In the genomic region with DNA sequence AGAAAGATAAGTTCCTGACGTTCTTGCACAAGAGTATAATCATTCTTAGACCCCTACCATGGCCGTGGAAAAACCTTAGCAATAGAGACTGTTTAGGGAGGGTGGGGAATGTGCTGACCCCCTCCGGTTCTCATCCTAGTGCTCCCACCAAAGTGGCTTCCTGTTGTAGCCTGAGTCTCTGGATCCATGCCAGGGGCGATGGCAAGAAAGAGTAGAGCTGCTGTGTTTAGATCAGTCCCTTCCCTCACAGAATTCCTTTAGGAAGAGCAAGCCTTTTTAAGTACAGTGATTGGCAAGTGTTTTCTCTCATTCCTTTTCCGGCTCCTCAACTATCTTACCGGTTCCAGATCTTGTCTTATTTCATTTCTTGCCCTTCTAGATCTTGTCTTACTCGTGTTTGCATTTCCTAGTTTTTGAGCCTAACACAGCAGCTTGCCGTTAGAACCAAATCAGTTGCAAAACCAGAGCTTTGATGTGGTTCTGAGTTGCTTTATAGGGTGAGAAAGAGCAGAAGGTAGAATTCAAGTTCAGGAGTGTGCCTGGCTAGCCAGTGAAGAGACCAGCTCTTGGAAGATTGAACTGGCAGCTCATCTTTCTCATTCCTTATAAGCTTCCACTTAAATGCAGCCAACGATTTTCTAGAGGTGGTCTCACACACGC, we compare ENCODE assay signal across 8 mouse cellular contexts. TPM values are rescaled to one million over a fixed set of nuclear protein-coding genes. Genes with fewer than 3 reads are reported as not detected.
DNase-seq lines count a peak whose midpoint lies in the region; ATAC-seq and TF ChIP-seq lines count a peak whose summit lies in the region.

No protein-coding gene starts in this region.

- H3K4me2 ChIP-seq in heart, embryonic 11.5 days: peak overlapping the region; percentile 85
- peak overlapping the region; percentile 92 for H3K4me2 ChIP-seq in midbrain, embryonic 14.5 days (ENCODE audit: low read length)

- no peak overlapping the region for H3K4me3 ChIP-seq in kidney, adult 2 months (ENCODE audit: insufficient read depth, low read depth, low read length)
- H3K4me3 ChIP-seq in heart, embryonic 11.5 days (ENCODE audit: low read depth, low read length): peak overlapping the region; percentile 75
- peak overlapping the region; percentile 87 for H3K4me3 ChIP-seq in midbrain, embryonic 14.5 days (replicated peaks; ENCODE audit: low read depth, low read length)

- no peak overlapping the region for H3K27ac ChIP-seq in kidney, adult 2 months (ENCODE audit: insufficient read depth, low read depth, low read length)
- peak overlapping the region; percentile 29; the same call in 1 of the 2 replicates for H3K27ac ChIP-seq in heart, embryonic 11.5 days (ENCODE audit: low read depth, low read length)
- no peak overlapping the region for H3K27ac ChIP-seq in midbrain, embryonic 14.5 days (replicated peaks; ENCODE audit: low read depth, low read length)

- H3K36me3 ChIP-seq in kidney, adult 2 months (ENCODE audit: control insufficient read depth, insufficient read depth, low read length): no peaks in the 10 kb centered on the region
- no peaks in the 10 kb centered on the region for H3K36me3 ChIP-seq in heart, embryonic 11.5 days (ENCODE audit: control insufficient read depth, insufficient read depth, low read length)
- H3K36me3 ChIP-seq in midbrain, embryonic 14.5 days (ENCODE audit: control insufficient read depth, insufficient read depth, low read length): no peaks in the 10 kb centered on the region

- peaks cover 9% of the 10 kb centered on the region; the same call in 1 of the 2 replicates for H3K4me1 ChIP-seq in kidney, adult 2 months (ENCODE audit: control insufficient read depth, insufficient read depth, low read length)
- peaks cover 49% of the 10 kb centered on the region for H3K4me1 ChIP-seq in heart, embryonic 11.5 days (ENCODE audit: control insufficient read depth, insufficient read depth, low read length)
- H3K4me1 ChIP-seq in midbrain, embryonic 14.5 days (ENCODE audit: control insufficient read depth, insufficient read depth, low read length): peaks cover 39% of the 10 kb centered on the region

- peak overlapping the region; percentile 91 for H3K9ac ChIP-seq in heart, embryonic 11.5 days (ENCODE audit: low read depth, low read length)
- H3K9ac ChIP-seq in midbrain, embryonic 14.5 days (replicated peaks; ENCODE audit: low read length): no peak overlapping the region; the same call in 1 of the 2 replicates

- 50% methylated on average over 10 of the region's 10 CpGs for WGBS in kidney, adult 2 months
- 27% methylated on average over 10 of the region's 10 CpGs for WGBS in heart, embryonic 11.5 days (ENCODE audit: insufficient replicate concordance)
- 38% methylated on average over 10 of the region's 10 CpGs for WGBS in midbrain, embryonic 14.5 days

- TF ChIP-seq CTCF in kidney, adult 2 months (conservative IDR thresholded peaks at IDR 0.05; ENCODE audit: insufficient read depth, insufficient read length, low read depth, low read length): no peak

- no peak for ATAC-seq in heart, embryonic 11.5 days (replicated peaks; ENCODE audit: insufficient number of reproducible peaks, low FRiP score, low TSS enrichment)
- no peak for ATAC-seq in midbrain, embryonic 14.5 days (ENCODE audit: low FRiP score, low TSS enrichment)

- H3K27me3 ChIP-seq in kidney, adult 2 months (replicated peaks; ENCODE audit: control insufficient read depth, insufficient read depth, low read length): no peaks in the 10 kb centered on the region
- H3K27me3 ChIP-seq in heart, embryonic 11.5 days (ENCODE audit: control insufficient read depth, insufficient read depth, low read length): peaks cover 8% of the 10 kb centered on the region
- H3K27me3 ChIP-seq in midbrain, embryonic 14.5 days (ENCODE audit: control insufficient read depth, insufficient read depth, low read length): peaks cover 6% of the 10 kb centered on the region; the same call in 1 of the 2 replicates

- H3K9me3 ChIP-seq in heart, embryonic 11.5 days (replicated peaks; ENCODE audit: control insufficient read depth, low read length): no peaks in the 10 kb centered on the region
- H3K9me3 ChIP-seq in midbrain, embryonic 14.5 days (ENCODE audit: control insufficient read depth, low read length): no peaks in the 10 kb centered on the region

- DNase-seq in kidney, adult 2 months: peak; percentile 43
- DNase-seq in kidney, adult 11 months: no peak
- DNase-seq in adrenal gland, postnatal 25 days: peak; percentile 62
- DNase-seq in kidney, postnatal 36 days: peak; percentile 35 to 65
- peak; percentile 62 for DNase-seq in midbrain, embryonic 14.5 days
- no peak for DNase-seq in ovary, postnatal 36 days (ENCODE audit: low spot score)
- DNase-seq in left cerebral cortex, adult 11 months (ENCODE audit: low spot score): no peak

- no peak for TF ChIP-seq POLR2A in kidney, adult 2 months (IDR thresholded peaks at IDR 0.05; ENCODE audit: low read depth, low read length)

RNA-seq across cellular contexts. Expression of a gene that starts 1.9 kb away (rescaled TPM):
- 8.1 and 8.7 TPM in 2 replicates for polyA plus RNA-seq in kidney, adult 2 months (2012; rRNA removed)
- 33.9 and 37.3 TPM in 2 replicates for total RNA-seq in adrenal gland, postnatal 25 days (2021)
- polyA plus RNA-seq in heart, embryonic 11.5 days (2014; fragmentation: Nextera tagmentation; extraction: Ambion mirVana): 45.4 and 46.7 TPM in 2 replicates
- polyA plus RNA-seq in midbrain, embryonic 14.5 days (2014; fragmentation: Nextera tagmentation; extraction: Ambion mirVana): 25.2 and 30.8 TPM in 2 replicates

RNA-seq across cellular contexts. Expression of a gene that starts 15.0 kb away (rescaled TPM):
- 3.4 and 3.6 TPM in 2 replicates for polyA plus RNA-seq in kidney, adult 2 months (2012; rRNA removed)
- total RNA-seq in adrenal gland, postnatal 25 days (2021): 6.1 and 8.1 TPM in 2 replicates
- polyA plus RNA-seq in heart, embryonic 11.5 days (2014; fragmentation: Nextera tagmentation; extraction: Ambion mirVana): 1.0 and 1.3 TPM in 2 replicates
- polyA plus RNA-seq in midbrain, embryonic 14.5 days (2014; fragmentation: Nextera tagmentation; extraction: Ambion mirVana): 0.59 and 0.73 TPM in 2 replicates

RNA-seq across cellular contexts. Expression of a gene that starts 19.2 kb away (rescaled TPM):
- polyA plus RNA-seq in kidney, adult 2 months (2012; rRNA removed): 1.9 and 3.7 TPM in 2 replicates
- total RNA-seq in adrenal gland, postnatal 25 days (2021): 0.76 and 2.1 TPM in 2 replicates
- 0.99 and 1.4 TPM in 2 replicates for polyA plus RNA-seq in heart, embryonic 11.5 days (2014; fragmentation: Nextera tagmentation; extraction: Ambion mirVana)
- polyA plus RNA-seq in midbrain, embryonic 14.5 days (2014; fragmentation: Nextera tagmentation; extraction: Ambion mirVana): 0.40 and 0.74 TPM in 2 replicates

RNA-seq across cellular contexts. Expression of a gene that starts 25.1 kb away (rescaled TPM):
- not detected in 2 replicates for polyA plus RNA-seq in kidney, adult 2 months (2012; rRNA removed)
- total RNA-seq in adrenal gland, postnatal 25 days (2021): not detected in 2 replicates
- polyA plus RNA-seq in heart, embryonic 11.5 days (2014; fragmentation: Nextera tagmentation; extraction: Ambion mirVana): not detected in 2 replicates
- polyA plus RNA-seq in midbrain, embryonic 14.5 days (2014; fragmentation: Nextera tagmentation; extraction: Ambion mirVana): not detected in 2 replicates

RNA-seq across cellular contexts. Expression of a gene that starts 32.1 kb away (rescaled TPM):
- polyA plus RNA-seq in kidney, adult 2 months (2012; rRNA removed): 0.35 and 0.67 TPM in 2 replicates
- total RNA-seq in adrenal gland, postnatal 25 days (2021): 23.0 and 37.8 TPM in 2 replicates
- polyA plus RNA-seq in heart, embryonic 11.5 days (2014; fragmentation: Nextera tagmentation; extraction: Ambion mirVana): 0.21 and 0.27 TPM in 2 replicates
- polyA plus RNA-seq in midbrain, embryonic 14.5 days (2014; fragmentation: Nextera tagmentation; extraction: Ambion mirVana): 49.8 and 50.4 TPM in 2 replicates

Comparison
In these comparisons a context has a peak if more than half of its experiments do, and no peak if none do; other contexts are left out.
1. DNase-seq: peak in kidney, adult 2 months (single experiment), adrenal gland, postnatal 25 days (single experiment), kidney, postnatal 36 days (2 of 2) and midbrain, embryonic 14.5 days (single experiment); none in kidney, adult 11 months (single experiment), ovary, postnatal 36 days (single experiment) and left cerebral cortex, adult 11 months (single experiment).